Mouse (Mus musculus): ENCODE data around the gene Rufy2. TPM values are rescaled to one million over a fixed set of nuclear protein-coding genes. Genes with fewer than 3 reads are reported as not detected.

Rufy2 gene
- total and polyA plus RNA-seq, 3 experiments: 1.8 to 2.6 TPM; not detected in 1

GRCm38 (mm10) chr10:63060406-63060805 lies 80.4 kb downstream of the Rufy2 start:
- Histone ChIP-seq H3K36me3 (ENCODE audit: control insufficient read depth in 1 of 2, insufficient read depth in 2 of 2, low read length in 2 of 2) (no peaks in the 10 kb centered on the region), H3K27ac (ENCODE audit: control insufficient read depth, low read depth, low read length) (no peak overlapping the region), H3K79me2 (ENCODE audit: control insufficient read depth, insufficient read depth, low read length, poor library complexity) (no peaks in the 10 kb centered on the region), H3K4me3 (ENCODE audit: control insufficient read depth in 1 of 2, insufficient read depth in 1 of 2, low read depth in 2 of 2, low read length in 2 of 2) (no peak overlapping the region), H3K9ac (ENCODE audit: control insufficient read depth, low read depth, low read length, poor library complexity, severe bottlenecking) (no peak overlapping the region), H3K27me3 (ENCODE audit: control insufficient read depth in 1 of 2, insufficient read depth in 2 of 2, low read length in 2 of 2) (no peaks in the 10 kb centered on the region; a peak in 2 of 4 replicates), H3K4me1 (ENCODE audit: control insufficient read depth in 1 of 2, insufficient read depth in 2 of 2, low read length in 2 of 2) (no peaks in the 10 kb centered on the region; a peak in 1 of 4 replicates), H3K9me3 (replicated peaks; ENCODE audit: insufficient read depth, low read length) (no peaks in the 10 kb centered on the region)
- peak; percentile 85 for TF ChIP-seq USF1 (IDR thresholded peaks at IDR 0.05; ENCODE audit: low read depth, low read length)
- TF ChIP-seq TAL1 (IDR thresholded peaks at IDR 0.05; ENCODE audit: low read length): no peak
- TF ChIP-seq ZMIZ1 (IDR thresholded peaks at IDR 0.05; ENCODE audit: low read depth, low read length): no peak
- TF ChIP-seq BHLHE40 (IDR thresholded peaks at IDR 0.05; ENCODE audit: borderline replicate concordance, low read depth, low read length): peak; percentile 63; the same call in 1 of the 2 replicates
- DNase-seq (ENCODE audit: low read depth, low spot score): peak; percentile 28

GRCm38 (mm10) chr10:63061266-63061665 lies 81.2 kb downstream of the Rufy2 start:
- Histone ChIP-seq H3K79me2 (ENCODE audit: control insufficient read depth, insufficient read depth, low read length, poor library complexity) (no peaks in the 10 kb centered on the region), H3K27me3 (ENCODE audit: control insufficient read depth in 1 of 2, insufficient read depth in 2 of 2, low read length in 2 of 2) (no peaks in the 10 kb centered on the region; a peak in 2 of 4 replicates), H3K27ac (ENCODE audit: control insufficient read depth, low read depth, low read length) (no peak overlapping the region), H3K4me1 (ENCODE audit: control insufficient read depth in 1 of 2, insufficient read depth in 2 of 2, low read length in 2 of 2) (no peaks in the 10 kb centered on the region; a peak in 1 of 4 replicates), H3K4me3 (ENCODE audit: control insufficient read depth in 1 of 2, insufficient read depth in 1 of 2, low read depth in 2 of 2, low read length in 2 of 2) (no peak overlapping the region), H3K9me3 (replicated peaks; ENCODE audit: insufficient read depth, low read length) (no peaks in the 10 kb centered on the region), H3K36me3 (ENCODE audit: control insufficient read depth in 1 of 2, insufficient read depth in 2 of 2, low read length in 2 of 2) (no peaks in the 10 kb centered on the region), H3K9ac (ENCODE audit: control insufficient read depth, low read depth, low read length, poor library complexity, severe bottlenecking) (no peak overlapping the region)
- no peak for DNase-seq (ENCODE audit: low read depth, low spot score)
- TF ChIP-seq POLR2A (IDR thresholded peaks at IDR 0.05; ENCODE audit: control insufficient read depth in 1 of 2, insufficient read depth in 1 of 2, low read depth in 1 of 2, low read length in 2 of 2, poor library complexity in 1 of 2) (no peak), JUND (IDR thresholded peaks at IDR 0.05; ENCODE audit: low read depth, low read length) (no peak), MXI1 (IDR thresholded peaks at IDR 0.05; ENCODE audit: low read depth, low read length) (no peak)

- no peaks in the 10 kb centered on the region for H3K9me3 ChIP-seq (replicated peaks; ENCODE audit: insufficient read depth, low read length)
- H3K36me3 ChIP-seq (ENCODE audit: control insufficient read depth in 1 of 2, insufficient read depth in 2 of 2, low read length in 2 of 2): no peaks in the 10 kb centered on the region
- no peaks in the 10 kb centered on the region; a peak in 1 of 4 replicates for H3K4me1 ChIP-seq (ENCODE audit: control insufficient read depth in 1 of 2, insufficient read depth in 2 of 2, low read length in 2 of 2)
- TF ChIP-seq GABPA (IDR thresholded peaks at IDR 0.05; ENCODE audit: low read depth, low read length): no peak
- TF ChIP-seq HCFC1 (IDR thresholded peaks at IDR 0.05; ENCODE audit: low read depth, low read length): no peak
- no peak for TF ChIP-seq SMC3 (IDR thresholded peaks at IDR 0.05; ENCODE audit: low read depth, low read length)
- TF ChIP-seq UBTF (IDR thresholded peaks at IDR 0.05; ENCODE audit: borderline replicate concordance, insufficient read depth, low read depth, low read length): no peak
- no peak for TF ChIP-seq TCF12 (IDR thresholded peaks at IDR 0.05; ENCODE audit: low read depth, low read length)
- no peak for TF ChIP-seq ZNF384 (IDR thresholded peaks at IDR 0.05; ENCODE audit: low read depth, low read length)
- TF ChIP-seq RCOR1 (IDR thresholded peaks at IDR 0.05; ENCODE audit: low read depth, low read length): no peak
- no peak for TF ChIP-seq MEF2A (IDR thresholded peaks at IDR 0.05; ENCODE audit: extremely low read depth, insufficient replicate concordance, low read depth, low read length, poor library complexity, severe bottlenecking)
- TF ChIP-seq ELF1 (IDR thresholded peaks at IDR 0.05; ENCODE audit: low read depth, low read length): no peak
- H3K79me2 ChIP-seq (ENCODE audit: control insufficient read depth, insufficient read depth, low read length, poor library complexity): no peaks in the 10 kb centered on the region
- no peak for DNase-seq (ENCODE audit: low read depth, low spot score)
- H3K9ac ChIP-seq (ENCODE audit: control insufficient read depth, low read depth, low read length, poor library complexity, severe bottlenecking): no peak overlapping the region
- no peak overlapping the region for H3K27ac ChIP-seq (ENCODE audit: control insufficient read depth, low read depth, low read length)
- H3K4me3 ChIP-seq (ENCODE audit: control insufficient read depth in 1 of 2, insufficient read depth in 1 of 2, low read depth in 2 of 2, low read length in 2 of 2): no peak overlapping the region
- no peaks in the 10 kb centered on the region; a peak in 1 of 4 replicates for H3K27me3 ChIP-seq (ENCODE audit: control insufficient read depth in 1 of 2, insufficient read depth in 2 of 2, low read length in 2 of 2)
Observed at GRCm38 (mm10) chr10:63062696-63063095, 82.7 kb downstream of the Rufy2 start.
